Mouse (Mus musculus) ZHBTc4 (cell line): ENCODE measurements at regions not wholly inside any gene's neighbourhood (a gene's known extent, or its start where the extent isn't known, plus 50 kb on each side); places are given as distances from the start of the nearest gene placed in this dataset.

Experiments used
- DNase-seq: peaks from one replicate; pipeline ENCODE4 v3.0.0-alpha.2; 2011; ENCODE audit warnings: low read depth, low spot score

DNA sequence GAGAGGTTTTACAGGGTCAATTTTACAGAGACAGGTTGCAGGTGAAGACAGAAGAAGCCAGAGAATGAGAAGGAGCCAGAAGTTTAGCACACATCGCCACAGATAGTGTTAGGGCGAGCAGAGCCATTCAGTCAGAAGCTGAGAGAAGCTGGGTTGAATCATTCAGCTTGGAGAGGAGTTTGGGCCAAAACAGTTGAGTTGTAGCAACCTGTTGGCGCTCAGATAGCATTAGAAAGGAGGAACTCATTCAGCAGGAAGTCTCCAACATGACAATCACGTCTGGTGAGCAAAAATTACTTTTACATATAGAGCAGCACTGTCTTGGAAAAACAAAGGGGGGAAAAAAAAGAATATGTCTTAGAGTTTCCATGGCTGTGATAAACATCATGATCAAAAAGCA is 53.2 kb downstream of the Fam43a start:
- no peak for DNase-seq

DNA sequence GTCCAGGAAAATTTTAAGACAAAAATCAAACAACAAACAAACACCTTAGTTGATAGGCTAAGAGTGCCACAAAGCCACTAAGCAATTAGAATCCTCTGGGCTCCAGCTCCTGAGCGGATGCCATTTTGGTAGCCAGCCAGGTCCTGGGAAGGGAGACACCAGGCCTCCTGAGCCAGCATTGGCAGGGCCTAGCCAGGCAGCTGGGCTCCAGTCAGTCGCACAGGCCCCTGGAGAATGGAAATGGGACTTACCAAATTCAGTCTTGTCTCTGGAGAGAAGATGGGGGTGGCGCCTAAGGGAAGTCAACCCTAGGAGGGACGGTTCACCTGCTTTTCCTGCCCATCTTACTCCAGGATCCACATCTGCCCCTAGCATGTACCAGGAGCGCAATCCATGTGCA is 54.3 kb downstream of the Fam43a start:
- DNase-seq: no peak

- DNase-seq: no peak
Observed at GRCm38 (mm10) chr16:30654226-30654625, 54.7 kb downstream of the Fam43a start.

DNA sequence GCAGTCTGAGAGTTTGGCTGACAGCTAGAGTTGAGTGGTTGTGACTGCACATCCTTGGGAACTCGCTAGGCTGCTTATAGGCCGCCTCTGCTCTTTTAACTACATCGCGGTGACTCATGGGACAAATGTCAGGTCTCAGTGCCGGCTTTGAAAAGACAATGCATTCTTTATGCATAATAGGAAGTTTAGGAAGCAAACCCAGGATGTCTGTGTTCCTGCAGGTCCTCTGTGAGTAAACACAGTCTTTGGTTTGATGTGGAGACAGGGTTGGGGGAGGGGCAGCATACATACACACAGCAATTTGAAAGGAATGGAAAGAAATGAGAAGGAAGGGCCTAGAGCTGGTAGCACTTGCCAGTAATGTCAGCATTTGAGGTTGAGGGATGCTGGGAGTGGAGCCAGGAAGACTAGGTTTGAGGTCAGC is 56.3 kb downstream of the Fam43a start:
- peak; percentile 40 for DNase-seq

DNA sequence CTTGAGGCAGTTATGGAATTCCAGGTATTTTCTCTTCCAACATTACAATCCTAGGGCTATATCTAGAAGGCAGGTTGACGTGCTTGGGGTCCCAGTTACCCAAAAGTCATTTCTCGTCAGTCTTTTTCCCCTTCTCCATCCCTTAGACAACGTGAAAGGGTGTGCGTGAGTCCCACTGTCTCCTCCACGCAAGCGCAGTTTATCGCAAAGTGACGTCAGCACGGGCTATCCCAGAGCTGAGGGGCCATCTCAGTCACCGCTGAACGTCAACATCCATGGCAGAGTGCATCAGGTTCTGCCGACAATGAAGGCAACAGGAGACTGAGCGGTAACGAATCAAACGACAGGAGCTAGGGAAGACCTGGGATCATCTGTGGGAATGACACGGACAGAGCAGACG is 57.4 kb downstream of the Fam43a start:
- DNase-seq: peak; percentile 70

DNA sequence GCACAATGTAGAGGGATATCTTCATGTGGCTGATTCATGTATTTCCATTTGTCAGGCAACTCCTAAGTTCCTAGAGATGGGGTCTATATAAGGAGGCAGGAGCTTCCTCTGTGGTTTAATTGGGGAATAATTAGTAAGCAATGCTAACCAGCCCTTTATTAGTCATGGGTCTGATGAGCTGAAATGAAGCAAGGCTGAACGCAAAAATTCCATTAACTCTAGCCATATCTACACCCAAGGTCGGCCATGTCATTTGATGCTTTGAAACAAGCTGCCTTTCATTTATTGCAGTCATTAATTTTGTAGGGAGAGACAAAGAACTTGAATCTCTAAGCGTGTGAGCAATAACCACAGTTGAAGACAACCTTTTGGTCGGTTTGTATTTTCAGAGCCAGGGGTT is 59.4 kb downstream of the Fam43a start:
- no peak for DNase-seq

DNA sequence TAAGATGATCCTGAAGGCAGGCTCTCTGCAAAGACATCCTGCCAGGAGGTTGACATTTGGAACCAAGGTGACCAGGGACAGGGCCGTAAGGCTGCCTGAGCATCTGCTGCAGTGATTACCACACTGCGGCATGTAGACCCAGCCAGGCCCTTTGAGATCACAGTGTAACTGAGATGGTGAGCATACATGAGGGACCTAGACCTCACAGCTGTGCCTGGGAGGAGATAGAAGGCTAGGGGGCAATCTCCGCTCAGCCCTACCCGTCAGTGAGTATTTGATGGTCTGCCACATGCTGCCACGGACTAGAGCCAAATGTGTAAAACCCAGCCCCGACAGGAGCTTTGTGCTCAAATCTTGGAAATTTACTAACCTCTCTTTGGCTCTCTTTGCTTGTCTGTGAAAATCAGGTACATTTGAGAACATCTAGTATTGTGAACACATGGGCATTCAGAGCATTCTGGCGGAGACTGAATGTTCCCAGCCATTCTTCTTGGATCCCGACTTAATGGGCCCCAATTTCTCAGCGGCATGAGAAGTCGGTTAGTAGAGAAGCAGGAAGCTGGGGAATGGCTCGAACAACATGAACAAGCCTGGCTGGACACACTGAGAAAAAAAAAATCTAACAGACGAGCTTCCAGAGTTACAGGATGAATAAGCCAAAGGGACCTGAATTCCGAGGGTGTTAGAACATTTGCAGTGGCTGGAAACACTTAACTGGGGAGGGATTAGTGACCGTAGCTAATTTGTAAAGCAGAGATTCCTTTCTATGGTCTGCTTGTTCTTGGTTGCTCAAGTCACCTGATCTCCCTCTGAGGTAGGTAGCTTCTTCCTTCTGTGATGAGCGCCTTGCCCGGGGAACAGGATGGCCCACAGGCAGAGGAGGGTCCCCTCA is 61.8 kb downstream of the Fam43a start:
- no peak for DNase-seq

- DNase-seq: no peak
Observed at GRCm38 (mm10) chr16:30663055-30663454, 63.5 kb downstream of the Fam43a start.

DNA sequence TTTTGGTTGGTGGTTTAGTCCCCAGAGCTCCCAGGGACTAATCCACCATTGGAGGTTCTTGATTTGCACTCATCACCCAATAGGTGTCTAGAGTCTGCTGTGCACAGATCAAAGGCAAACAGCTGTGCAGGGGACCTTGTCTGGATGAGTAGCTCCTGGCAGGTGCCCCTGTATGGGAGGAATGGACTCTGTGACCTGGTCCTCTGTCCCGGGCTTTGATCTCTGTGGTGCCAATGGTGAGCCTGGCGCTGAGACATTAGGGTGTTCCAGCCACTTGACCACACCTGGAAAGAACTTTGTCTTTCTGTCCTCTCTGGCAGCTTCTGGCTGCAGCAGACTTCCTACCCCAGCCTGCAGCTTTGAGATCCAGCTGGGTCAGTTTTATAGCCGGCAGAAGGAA is 64.4 kb downstream of the Fam43a start:
- DNase-seq: no peak

- no peak for DNase-seq
Observed at GRCm38 (mm10) chr16:30664433-30664832, 64.9 kb downstream of the Fam43a start.

GRCm38 (mm10) chr16:30665881-30666280 is 66.4 kb downstream of the Fam43a start:
- no peak for DNase-seq

DNA sequence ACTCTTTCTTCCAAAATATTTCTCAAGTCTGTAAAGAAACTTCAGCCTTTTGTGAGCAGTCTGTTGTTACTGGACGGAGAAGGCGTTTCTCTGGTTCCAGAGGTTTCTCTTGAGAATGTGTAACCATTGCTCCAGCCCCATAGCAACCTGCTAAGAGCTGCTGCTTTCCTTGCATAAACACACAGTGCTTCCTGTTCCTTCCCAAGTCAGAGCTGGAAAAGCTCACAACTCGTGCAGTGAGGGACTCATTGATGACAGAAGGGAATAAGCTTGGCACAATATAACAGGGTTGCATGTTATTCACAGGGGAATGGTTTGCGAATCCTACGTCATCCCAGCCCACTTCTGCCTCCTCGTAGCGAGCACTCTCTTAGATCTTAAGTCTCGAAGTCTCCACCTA is 70.4 kb downstream of the Fam43a start:
- DNase-seq: no peak

DNA sequence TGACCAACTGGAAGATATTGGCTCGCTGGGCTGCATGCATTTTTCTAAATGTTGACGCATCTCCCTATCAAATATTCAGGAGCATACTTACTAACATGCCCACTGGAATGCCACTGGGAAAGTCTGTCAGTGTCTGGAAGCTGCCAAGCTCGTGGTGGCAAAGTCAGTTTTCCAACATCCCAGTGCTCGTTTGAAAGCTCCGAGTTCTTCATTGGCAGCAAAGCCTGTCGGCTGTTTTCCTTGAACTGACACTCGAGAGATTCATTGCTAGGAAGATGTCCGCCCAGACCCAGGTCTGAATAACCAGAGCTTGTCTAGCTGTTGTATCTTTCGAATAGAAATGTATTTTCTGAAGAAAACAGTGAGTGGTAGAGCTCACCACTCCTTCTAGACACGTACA is 72.1 kb downstream of the Fam43a start:
- no peak for DNase-seq

- DNase-seq: no peak
Observed at GRCm38 (mm10) chr16:30672776-30673550, 73.4 kb downstream of the Fam43a start.

DNA sequence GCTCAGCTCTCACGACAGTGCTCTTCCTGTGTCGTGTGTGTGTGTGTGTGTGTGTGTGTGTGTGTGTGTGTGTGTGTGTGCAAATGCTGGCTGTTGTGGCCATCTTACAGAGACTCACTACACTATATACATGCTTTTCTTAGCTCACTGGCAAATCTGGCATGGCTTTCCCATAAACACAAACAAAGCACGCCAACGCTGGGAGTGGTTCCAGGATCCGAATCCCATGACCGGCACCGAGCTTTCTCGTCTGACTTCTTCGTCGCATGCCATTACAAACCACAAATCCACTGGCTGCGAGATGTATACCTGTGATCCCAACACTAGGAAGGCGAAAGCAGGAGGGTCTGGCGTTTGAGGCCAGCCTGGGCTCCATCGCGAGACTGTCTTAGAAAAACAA is 74.1 kb downstream of the Fam43a start:
- no peak for DNase-seq

GRCm38 (mm10) chr16:30675829-30676228 is 76.3 kb downstream of the Fam43a start:
- DNase-seq: no peak

DNA sequence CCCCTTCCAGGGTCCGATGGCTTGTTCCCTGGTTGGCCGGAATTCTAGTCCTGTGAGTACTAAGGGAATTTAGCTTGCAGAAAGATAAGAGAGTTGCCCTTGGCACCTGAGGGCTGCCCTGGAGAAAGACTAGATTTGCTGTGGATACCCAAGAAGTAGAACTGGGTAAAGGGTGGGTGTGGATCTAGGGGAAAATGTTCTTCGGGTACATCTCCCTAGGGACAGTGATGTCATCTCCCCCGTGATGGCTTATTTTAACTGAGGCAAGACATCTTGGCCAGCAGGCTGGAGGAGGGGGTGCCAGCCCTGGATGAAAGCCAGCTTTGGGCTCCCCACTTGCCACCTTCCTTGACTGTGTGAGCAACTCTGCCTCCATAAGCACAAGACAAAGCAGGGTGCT is 77.5 kb downstream of the Fam43a start:
- DNase-seq: no peak

- DNase-seq: no peak
Observed at GRCm38 (mm10) chr16:30677896-30678707, 78.6 kb downstream of the Fam43a start.

GRCm38 (mm10) chr16:30678708-30679492 is 79.4 kb downstream of the Fam43a start:
- DNase-seq: no peak

DNA sequence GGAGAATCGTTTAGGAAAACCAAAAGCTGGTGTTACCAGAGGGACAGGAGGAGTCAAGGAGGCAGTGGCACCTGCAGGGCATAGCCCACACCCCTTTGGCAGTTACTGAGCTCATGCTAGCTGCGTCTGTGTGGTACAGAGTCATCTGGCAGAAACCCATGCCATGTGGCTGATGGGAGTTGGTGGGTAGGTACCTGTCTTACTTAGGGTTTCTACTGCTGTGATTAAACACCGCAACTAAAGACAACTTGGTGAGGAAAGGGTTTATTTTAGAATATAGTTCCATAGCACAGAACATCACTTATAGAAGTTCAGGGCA is 79.9 kb downstream of the Fam43a start:
- no peak for DNase-seq

DNA sequence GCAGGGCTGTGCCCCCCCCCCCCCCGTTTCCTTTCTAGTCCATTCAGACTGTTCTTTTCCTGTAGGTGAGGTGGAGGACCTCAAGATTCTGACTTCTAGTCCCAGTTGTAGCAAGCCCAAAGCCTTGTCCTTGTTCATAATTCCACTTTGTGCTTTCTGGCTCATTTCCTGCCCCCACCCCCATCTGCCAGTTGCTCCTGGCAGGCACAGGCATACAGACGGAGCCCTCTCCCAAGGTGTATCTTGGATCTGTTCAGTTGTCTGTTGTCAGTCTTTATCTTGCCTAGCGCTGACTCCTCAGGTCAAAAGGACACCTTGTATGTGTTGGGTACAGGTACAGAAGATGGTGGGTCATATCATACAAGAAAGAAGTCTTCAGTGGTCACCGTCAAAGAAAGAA is 81.9 kb downstream of the Fam43a start:
- no peak for DNase-seq
